Comparison of ENCODE assay signal across 29 mouse cellular contexts in genomic region chr2:60256751-60257150, GRCm38 (mm10).
"Had no signal": no experiment of that assay in that cellular context is flagged by ENCODE, and none has a peak within 500 bp of the region (broad histone marks: within the 10 kb centered on the region; RNA-seq: fewer than 3 reads in every experiment).

No protein-coding gene starts in this region.

- H3K27me3 ChIP-seq: embryonic facial prominence, embryonic 12.5 days; embryonic facial prominence, embryonic 13.5 days; embryonic facial prominence, embryonic 15.5 days; forebrain, embryonic 12.5 days; forebrain, embryonic 13.5 days; forebrain, embryonic 15.5 days had no signal

- H3K4me1 ChIP-seq: embryonic facial prominence, embryonic 10.5 days; embryonic facial prominence, embryonic 12.5 days; embryonic facial prominence, embryonic 13.5 days; embryonic facial prominence, embryonic 15.5 days; forebrain, embryonic 10.5 days; forebrain, embryonic 12.5 days; forebrain, embryonic 13.5 days; forebrain, embryonic 15.5 days had no signal

- H3K27ac ChIP-seq: embryonic facial prominence, embryonic 10.5 days; embryonic facial prominence, embryonic 12.5 days; embryonic facial prominence, embryonic 13.5 days; embryonic facial prominence, embryonic 15.5 days; forebrain, embryonic 10.5 days; forebrain, embryonic 12.5 days; forebrain, embryonic 13.5 days; forebrain, embryonic 15.5 days; gastrocnemius, adult 2 months; heart, adult 2 months had no signal

- ATAC-seq: forebrain, embryonic 14.5 days; forebrain, embryonic 15.5 days; forebrain, embryonic 16.5 days; forebrain, postnatal 0 days had no signal

- DNase-seq: cerebellum, adult 18-20 months; cerebellum, adult 2 months; cerebellum, adult 8-10 months; cerebellum, adult 9-10 months; cerebellum, adult 9-11 months; cerebellum, postnatal 10 days; cerebellum, postnatal 14 days; cerebellum, postnatal 25 days; cerebellum, postnatal 36 days; embryo, embryonic 11 days; forebrain, postnatal 0 days; gastrocnemius, adult 2 months; gastrocnemius, postnatal 10 days; gastrocnemius, postnatal 14 days; gastrocnemius, postnatal 25 days; gastrocnemius, postnatal 36 days; heart, adult 18-20 months; heart, adult 2 months had no signal

- H3K9me3 ChIP-seq: embryonic facial prominence, embryonic 12.5 days; embryonic facial prominence, embryonic 13.5 days; forebrain, embryonic 10.5 days; forebrain, embryonic 13.5 days; forebrain, embryonic 15.5 days had no signal

- H3K4me2 ChIP-seq: embryonic facial prominence, embryonic 12.5 days; embryonic facial prominence, embryonic 13.5 days; embryonic facial prominence, embryonic 15.5 days; forebrain, embryonic 12.5 days; forebrain, embryonic 13.5 days; forebrain, embryonic 15.5 days had no signal

- H3K4me3 ChIP-seq: embryonic facial prominence, embryonic 10.5 days; embryonic facial prominence, embryonic 12.5 days; embryonic facial prominence, embryonic 13.5 days; embryonic facial prominence, embryonic 15.5 days; erythroblast, embryonic 14.5 days; forebrain, embryonic 10.5 days; forebrain, embryonic 12.5 days; forebrain, embryonic 13.5 days; forebrain, embryonic 15.5 days; gastrocnemius, adult 2 months; heart, adult 2 months had no signal

- H3K9ac ChIP-seq: embryonic facial prominence, embryonic 12.5 days; embryonic facial prominence, embryonic 13.5 days; embryonic facial prominence, embryonic 15.5 days; forebrain, embryonic 12.5 days; forebrain, embryonic 13.5 days; forebrain, embryonic 15.5 days; forebrain, postnatal 0 days had no signal
